Mouse (Mus musculus): ENCODE results near the gene Myg1.

Gene Myg1

GRCm38 (mm10) chr15:102346444-102346843 lies 14.9 kb downstream of the Myg1 start:
- no peak for DNase-seq (ENCODE audit: low spot score in 2 of 2)

GRCm38 (mm10) chr15:102350138-102350941 lies 18.8 kb downstream of the Myg1 start, which contains the start of gene Aaas:
Aaas (minus strand) TSS chr15:102350771.
- peak; percentile 96 to 97 for DNase-seq (ENCODE audit: low spot score in 2 of 2)

GRCm38 (mm10) chr15:102350942-102351291 lies 19.4 kb downstream of the Myg1 start:
- DNase-seq (ENCODE audit: low spot score in 2 of 2) = no peak

GRCm38 (mm10) chr15:102352177-102352576 lies 20.7 kb downstream of the Myg1 start:
- DNase-seq (ENCODE audit: low spot score in 2 of 2) = peak in 1 of 2 experiments; percentile 37

- DNase-seq (ENCODE audit: low spot score in 2 of 2) = no peak
Observed at GRCm38 (mm10) chr15:102353986-102354385, 22.5 kb downstream of the Myg1 start.

GRCm38 (mm10) chr15:102355134-102355870 lies 23.8 kb downstream of the Myg1 start:
- DNase-seq (ENCODE audit: low spot score in 2 of 2) = peak; percentile 30 to 52

- no peak for DNase-seq (ENCODE audit: low spot score in 2 of 2)
Observed at GRCm38 (mm10) chr15:102355871-102356441, 24.4 kb downstream of the Myg1 start.

- DNase-seq (ENCODE audit: low spot score in 2 of 2) = no peak
Observed at GRCm38 (mm10) chr15:102356501-102357325, 25.2 kb downstream of the Myg1 start.

- DNase-seq (ENCODE audit: low spot score in 2 of 2) = no peak
Observed at GRCm38 (mm10) chr15:102358126-102358525, 26.6 kb downstream of the Myg1 start.

- DNase-seq (ENCODE audit: low spot score in 2 of 2) = no peak
Observed at GRCm38 (mm10) chr15:102358834-102359233, 27.3 kb downstream of the Myg1 start.

GRCm38 (mm10) chr15:102362648-102363047 lies 31.1 kb downstream of the Myg1 start:
- no peak for DNase-seq (ENCODE audit: low spot score in 2 of 2)

- DNase-seq (ENCODE audit: low spot score in 2 of 2) = no peak
Observed at GRCm38 (mm10) chr15:102364678-102365077, 33.2 kb downstream of the Myg1 start.

GRCm38 (mm10) chr15:102366238-102366637 lies 34.7 kb downstream of the Myg1 start:
- DNase-seq (ENCODE audit: low spot score in 2 of 2) = no peak

GRCm38 (mm10) chr15:102366733-102367344 lies 35.3 kb downstream of the Myg1 start, which contains the start of gene Sp7:
Sp7 (minus strand) TSS chr15:102367182.
- DNase-seq (ENCODE audit: low spot score in 2 of 2) = no peak

GRCm38 (mm10) chr15:102369972-102370371 lies 38.5 kb downstream of the Myg1 start:
- no peak for DNase-seq (ENCODE audit: low spot score in 2 of 2)

GRCm38 (mm10) chr15:102370727-102371126 lies 39.2 kb downstream of the Myg1 start:
- no peak for DNase-seq (ENCODE audit: low spot score in 2 of 2)

- peak; percentile 60 to 62 for DNase-seq (ENCODE audit: low spot score in 2 of 2)
Observed at GRCm38 (mm10) chr15:102376453-102377162, 45.1 kb downstream of the Myg1 start.

GRCm38 (mm10) chr15:102377163-102377543 lies 45.6 kb downstream of the Myg1 start:
- DNase-seq (ENCODE audit: low spot score in 2 of 2) = peak; percentile 77 to 90

- peak in 1 of 2 experiments; percentile 35 for DNase-seq (ENCODE audit: low spot score in 2 of 2)
Observed at GRCm38 (mm10) chr15:102377810-102378262, 46.3 kb downstream of the Myg1 start.

- peak; percentile 74 to 84 for DNase-seq (ENCODE audit: low spot score in 2 of 2)
Observed at GRCm38 (mm10) chr15:102381575-102381974, 50.1 kb downstream of the Myg1 start.
